Mouse (Mus musculus) kidney, embryonic 14.5 days (tissue): Measurements from ENCODE around the gene Nemf. TPM values are rescaled to one million over a fixed set of nuclear protein-coding genes. Genes with fewer than 3 reads are reported as not detected.

Source experiments
- ATAC-seq: fragments of 200-750 bp; cut with Nextera tagmentation; 2 replicates; pipeline ENCODE4 v1.8.0; 2017; ENCODE audit warnings: moderate number of reproducible peaks, mild to moderate bottlenecking, moderate TSS enrichment, moderate library complexity; ENCODE audit not compliant: low FRiP score, low TSS enrichment
- H3K27ac ChIP-seq: fragments of 300-500 bp; sonication (generic); 2 replicates; pipeline ENCODE4 v1.5.1; 2014; ENCODE audit warnings: low read depth, mild to moderate bottlenecking, low read length, moderate library complexity, mixed read lengths
- H3K27me3 ChIP-seq: fragments of 300-500 bp; sonication (generic); 2 replicates; pipeline ENCODE4 v1.6.1; 2014; ENCODE audit warnings: mild to moderate bottlenecking, low read length; ENCODE audit not compliant: control insufficient read depth, insufficient read depth
- H3K36me3 ChIP-seq: fragments of 300-500 bp; sonication (generic); 2 replicates; pipeline ENCODE4 v1.6.1; 2014; ENCODE audit warnings: low read length, mixed read lengths; ENCODE audit not compliant: control insufficient read depth, insufficient read depth
- H3K4me1 ChIP-seq: fragments of 300-500 bp; sonication (generic); 2 replicates; pipeline ENCODE4 v1.6.1; 2014; ENCODE audit warnings: low read length, mixed read lengths; ENCODE audit not compliant: control insufficient read depth, insufficient read depth
- H3K4me2 ChIP-seq: fragments of 300-500 bp; sonication (generic); replicated peaks from 2 replicates; pipeline ENCODE4 v1.6.1; 2014; ENCODE audit warnings: low read depth, mild to moderate bottlenecking, low read length
- H3K4me3 ChIP-seq: fragments of 300-500 bp; sonication (generic); 2 replicates; pipeline ENCODE4 v1.5.1; 2014; ENCODE audit warnings: mild to moderate bottlenecking, low read length
- H3K9ac ChIP-seq: fragments of 300-500 bp; sonication (generic); 2 replicates; pipeline ENCODE4 v1.6.1; 2014; ENCODE audit warnings: low read depth, mild to moderate bottlenecking, low read length, moderate library complexity
- H3K9me3 ChIP-seq: fragments of 300-500 bp; sonication (generic); 2 replicates; pipeline ENCODE4 v1.6.1; 2016; ENCODE audit warnings: low read length; ENCODE audit not compliant: control insufficient read depth
- WGBS: fragments of 180-500 bp; shearing (Covaris S2); extraction: QIAGEN DNeasy Blood & Tissue Kit; methylation state at CpG from one replicate; pipeline ENCODE4 v1.1.7; 2014; 5-methylcytosine and 5-hydroxymethylcytosine counted together
- polyA plus RNA-seq: library from polyadenylated mRNA; unstranded; fragments of >200 nt; fragmentation: Nextera tagmentation; extraction: Ambion mirVana; gene quantifications from 2 replicates; pipeline ENCODE4 v1.2.1, GENCODE M21; 2014

Gene Nemf
- polyA plus RNA-seq, 1 experiment from 2014 or later = 91.4 TPM

- no peak for ATAC-seq
- no peak overlapping the region for H3K4me2 ChIP-seq
- peaks cover 67% of the 10 kb centered on the region for H3K36me3 ChIP-seq
- no peak overlapping the region for H3K9ac ChIP-seq
- H3K9me3 ChIP-seq = no peaks in the 10 kb centered on the region
- H3K27ac ChIP-seq = no peak overlapping the region
- WGBS = 90% methylated on average over 1 of the region's 1 CpGs
- no peaks in the 10 kb centered on the region for H3K4me1 ChIP-seq
- H3K27me3 ChIP-seq = no peaks in the 10 kb centered on the region
- no peak overlapping the region for H3K4me3 ChIP-seq
These were observed 5.3 kb downstream of the Nemf start for GRCm38 (mm10) chr12:69351685-69352084.

- Histone ChIP-seq H3K27me3 (no peaks in the 10 kb centered on the region), H3K9me3 (no peaks in the 10 kb centered on the region), H3K4me1 (no peaks in the 10 kb centered on the region), H3K36me3 (peaks cover 76% of the 10 kb centered on the region), H3K4me2 (no peak overlapping the region), H3K9ac (no peak overlapping the region), H3K4me3 (no peak overlapping the region), H3K27ac (no peak overlapping the region)
- 72% methylated on average over 2 of the region's 2 CpGs for WGBS
- no peak for ATAC-seq
These were observed 7.0 kb downstream of the Nemf start for GRCm38 (mm10) chr12:69349928-69350327.

DNA sequence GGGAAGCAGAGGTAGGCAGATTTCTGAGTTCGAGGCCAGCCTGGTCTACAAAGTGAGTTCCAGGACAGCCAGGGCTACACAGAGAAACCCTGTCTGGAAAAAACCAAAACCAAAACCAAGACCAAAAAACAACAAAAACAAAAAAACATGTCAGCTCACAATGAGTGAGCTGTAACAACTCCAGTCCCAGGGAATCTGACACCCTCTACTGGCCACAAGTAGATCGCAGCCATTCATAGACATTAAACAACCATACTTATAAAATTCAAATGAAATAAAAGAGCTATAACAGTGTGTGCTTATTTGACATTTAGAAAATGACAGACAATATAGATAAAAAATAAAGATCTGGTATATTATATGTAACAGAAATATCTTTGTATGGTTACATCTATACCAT is 23.4 kb downstream of the Nemf start:
- no peak overlapping the region for H3K27ac ChIP-seq
- WGBS = 82% methylated on average over 2 of the region's 2 CpGs

DNA sequence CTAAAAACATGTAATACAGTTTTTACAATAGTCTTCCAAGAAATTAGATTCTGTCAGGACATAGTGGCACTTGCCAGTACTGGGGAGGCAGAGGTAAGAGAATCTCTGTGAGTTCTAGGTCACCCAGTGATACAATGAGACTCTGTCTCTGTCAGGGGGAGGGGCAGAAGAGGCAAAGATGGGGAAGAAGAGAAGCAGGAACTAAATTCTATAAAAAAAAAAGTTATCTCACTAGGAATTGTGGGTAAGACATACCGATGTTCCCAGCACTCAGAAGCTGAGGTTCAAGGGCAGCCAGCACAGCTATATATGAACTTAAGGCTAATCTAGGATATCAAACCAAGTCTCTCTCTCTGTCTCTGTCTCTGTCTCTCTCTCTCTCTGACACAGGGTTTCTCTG is 24.8 kb downstream of the Nemf start:
- H3K36me3 ChIP-seq = peaks cover 61% of the 10 kb centered on the region
- no peaks in the 10 kb centered on the region for H3K9me3 ChIP-seq
- H3K27ac ChIP-seq = no peak overlapping the region
- H3K9ac ChIP-seq = no peak overlapping the region
- ATAC-seq = no peak
- H3K27me3 ChIP-seq = no peaks in the 10 kb centered on the region
- H3K4me2 ChIP-seq = no peak overlapping the region
- no peaks in the 10 kb centered on the region for H3K4me1 ChIP-seq
- no peak overlapping the region for H3K4me3 ChIP-seq
- 95% methylated on average over 1 of the region's 1 CpGs for WGBS

More for the DNA sequence above, 23.4 kb downstream of the Nemf start:
- H3K4me3 ChIP-seq = no peak overlapping the region
- H3K9me3 ChIP-seq = no peaks in the 10 kb centered on the region
- H3K4me1 ChIP-seq = no peaks in the 10 kb centered on the region
- no peak overlapping the region for H3K9ac ChIP-seq
- H3K36me3 ChIP-seq = peaks cover 63% of the 10 kb centered on the region
- H3K4me2 ChIP-seq = no peak overlapping the region
- ATAC-seq = no peak
- no peaks in the 10 kb centered on the region for H3K27me3 ChIP-seq

- peaks cover 61% of the 10 kb centered on the region for H3K36me3 ChIP-seq
- no peaks in the 10 kb centered on the region for H3K4me1 ChIP-seq
- H3K9me3 ChIP-seq = no peaks in the 10 kb centered on the region
- 86% methylated on average over 3 of the region's 3 CpGs for WGBS
- H3K4me2 ChIP-seq = no peak overlapping the region
- H3K27me3 ChIP-seq = no peaks in the 10 kb centered on the region
- ATAC-seq = no peak
- H3K9ac ChIP-seq = no peak overlapping the region
- no peak overlapping the region for H3K27ac ChIP-seq
- H3K4me3 ChIP-seq = no peak overlapping the region
These were observed 25.8 kb downstream of the Nemf start for GRCm38 (mm10) chr12:69331187-69331586.

DNA sequence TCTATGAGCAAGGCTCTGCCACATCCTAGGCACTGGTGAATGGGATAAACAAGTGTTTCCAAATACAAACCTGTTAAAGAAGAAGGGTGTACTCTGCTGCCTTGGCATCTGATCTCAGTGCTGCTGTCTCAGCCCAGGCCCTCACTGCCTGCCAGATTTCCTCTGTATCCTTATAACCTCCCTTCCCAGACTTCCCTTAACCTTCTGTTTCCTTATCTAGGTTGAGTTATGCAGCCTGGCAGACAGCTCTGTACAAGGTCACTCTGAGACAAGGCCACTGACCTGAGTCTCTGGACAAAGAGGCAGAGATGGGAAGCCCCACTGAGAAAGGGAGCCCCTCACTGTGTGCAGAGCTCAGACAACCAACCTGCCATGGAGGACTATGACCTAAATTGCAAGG is 38.5 kb downstream of the Nemf start:
- no peaks in the 10 kb centered on the region for H3K4me1 ChIP-seq
- H3K9ac ChIP-seq = no peak overlapping the region
- no peaks in the 10 kb centered on the region for H3K9me3 ChIP-seq
- H3K36me3 ChIP-seq = peaks cover 79% of the 10 kb centered on the region
- no peak overlapping the region for H3K27ac ChIP-seq
- no peak overlapping the region for H3K4me3 ChIP-seq
- no peaks in the 10 kb centered on the region for H3K27me3 ChIP-seq
- H3K4me2 ChIP-seq = no peak overlapping the region
- ATAC-seq = no peak

DNA sequence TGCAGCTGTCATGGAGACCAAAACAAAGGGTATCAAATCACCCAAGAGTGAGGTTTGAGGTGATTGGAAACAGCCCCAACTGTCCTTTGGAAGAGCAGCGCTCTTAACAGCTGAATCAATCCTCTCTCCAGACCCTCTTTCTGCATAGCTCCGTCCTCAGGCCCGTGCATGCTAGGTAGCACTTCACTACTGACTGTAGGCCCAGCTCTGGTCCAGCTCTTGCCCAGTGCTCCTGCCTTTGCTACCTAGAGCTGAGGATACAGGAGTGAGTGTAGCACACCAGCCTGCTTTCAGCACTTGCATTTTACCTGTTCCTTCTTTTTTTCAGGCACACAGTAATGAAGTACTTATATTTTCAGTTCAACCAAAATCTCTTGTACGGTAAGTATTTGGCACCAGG is 47.3 kb downstream of the Nemf start:
- H3K36me3 ChIP-seq = peaks cover 94% of the 10 kb centered on the region

GRCm38 (mm10) chr12:69306333-69306732 is 50.6 kb downstream of the Nemf start:
- no peaks in the 10 kb centered on the region for H3K27me3 ChIP-seq

More for the DNA sequence above, 47.3 kb downstream of the Nemf start:
- no peak overlapping the region for H3K27ac ChIP-seq
- H3K4me2 ChIP-seq = no peak overlapping the region
- 93% methylated on average over 4 of the region's 4 CpGs for WGBS
- H3K9me3 ChIP-seq = no peaks in the 10 kb centered on the region
- no peaks in the 10 kb centered on the region for H3K4me1 ChIP-seq
- no peak for ATAC-seq
- H3K27me3 ChIP-seq = no peaks in the 10 kb centered on the region
- H3K4me3 ChIP-seq = no peak overlapping the region
- H3K9ac ChIP-seq = no peak overlapping the region

GRCm38 (mm10) chr12:69304051-69304450 is 52.9 kb downstream of the Nemf start:
- ATAC-seq = no peak
- H3K36me3 ChIP-seq = peaks cover 86% of the 10 kb centered on the region
- no peak overlapping the region for H3K27ac ChIP-seq
- H3K4me1 ChIP-seq = peaks cover 3% of the 10 kb centered on the region; the same call in 1 of the 2 replicates
- H3K9ac ChIP-seq = no peak overlapping the region
- H3K4me3 ChIP-seq = no peak overlapping the region
- 91% methylated on average over 2 of the region's 2 CpGs for WGBS
- no peak overlapping the region for H3K4me2 ChIP-seq
- no peaks in the 10 kb centered on the region for H3K9me3 ChIP-seq
- no peaks in the 10 kb centered on the region for H3K27me3 ChIP-seq

More at GRCm38 (mm10) chr12:69306333-69306732, 50.6 kb downstream of the Nemf start:
- H3K4me1 ChIP-seq = no peaks in the 10 kb centered on the region
- WGBS = 94% methylated on average over 7 of the region's 7 CpGs
- no peak overlapping the region for H3K4me2 ChIP-seq
- no peak overlapping the region for H3K9ac ChIP-seq
- peaks cover 97% of the 10 kb centered on the region for H3K36me3 ChIP-seq
- no peak overlapping the region for H3K4me3 ChIP-seq
- H3K27ac ChIP-seq = no peak overlapping the region
- ATAC-seq = no peak
- H3K9me3 ChIP-seq = no peaks in the 10 kb centered on the region
